Mouse (Mus musculus): ENCODE results near the gene Fance.
"Not testable (repeated sequence)": the region's sequence is repeated elsewhere in the genome, so short reads cannot be mapped to it uniquely, and the experiment has no call there.

The Fance gene

GRCm38 (mm10) chr17:28349901-28350465 is 36.7 kb downstream of the Fance start:
- peak in 1 of 2 experiments; percentile 42 for DNase-seq

- DNase-seq, result peak; percentile 79 to 84
Measured at GRCm38 (mm10) chr17:28350466-28351352, 37.4 kb downstream of the Fance start, which contains the start of gene Tead3. TSS of gene Tead3 (minus strand) at chr17:28350817.

- DNase-seq, result no peak
Measured at GRCm38 (mm10) chr17:28351353-28351890, 38.1 kb downstream of the Fance start.

DNA sequence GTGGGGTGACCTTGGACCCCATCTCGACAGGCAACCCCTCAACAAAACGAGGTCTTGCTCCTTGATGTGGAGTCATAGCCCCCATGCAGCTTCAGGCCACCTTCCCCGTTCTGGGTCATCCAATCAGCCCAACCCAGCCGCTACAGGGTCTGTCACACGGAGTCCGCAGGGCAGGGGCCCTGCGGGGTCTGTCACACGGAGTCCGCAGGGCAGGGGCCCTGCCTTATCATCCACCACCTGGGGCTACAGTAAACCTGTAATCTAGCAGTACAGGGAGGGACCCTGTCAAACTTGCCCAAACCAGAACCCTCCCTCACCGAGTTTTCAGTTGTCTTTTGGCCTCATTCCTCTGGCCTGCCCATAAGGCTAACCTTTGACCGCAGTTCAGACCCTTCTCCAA is 38.7 kb downstream of the Fance start:
- DNase-seq, result no peak

GRCm38 (mm10) chr17:28355871-28356270 is 42.6 kb downstream of the Fance start:
- peak; percentile 89 to 91 for DNase-seq

DNA sequence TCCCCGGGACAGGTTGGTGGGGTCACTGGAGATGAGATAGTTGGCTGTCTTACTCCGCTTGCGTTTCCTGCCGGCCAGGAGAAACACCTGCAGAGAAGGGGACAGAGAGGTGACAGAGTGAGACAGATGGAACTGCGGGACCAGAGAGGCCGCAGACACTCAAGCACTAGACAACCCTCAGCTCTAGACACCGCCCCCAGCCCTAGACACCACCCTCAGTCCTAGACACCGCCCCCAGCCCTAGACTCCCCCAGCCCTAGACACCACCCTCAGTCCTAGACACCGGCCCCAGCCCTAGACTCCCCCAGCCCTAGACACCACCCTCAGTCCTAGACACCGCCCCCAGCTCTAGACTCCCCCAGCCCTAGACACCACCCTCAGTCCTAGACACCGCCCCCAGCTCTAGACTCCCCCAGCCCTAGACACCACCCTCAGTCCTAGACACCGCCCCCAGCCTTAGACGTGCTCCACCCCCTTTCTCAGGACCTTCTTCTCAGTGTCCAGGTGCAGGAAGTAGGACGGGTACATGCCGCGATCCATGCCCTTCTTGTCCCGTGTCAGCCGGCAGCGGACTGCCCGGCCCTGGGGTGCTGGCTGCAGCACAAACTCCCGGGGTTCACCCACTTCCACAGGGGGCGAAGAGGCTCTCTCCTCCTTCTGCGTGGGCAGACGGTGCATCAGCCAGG is 45.4 kb downstream of the Fance start:
- DNase-seq, result not testable (repeated sequence)

DNA sequence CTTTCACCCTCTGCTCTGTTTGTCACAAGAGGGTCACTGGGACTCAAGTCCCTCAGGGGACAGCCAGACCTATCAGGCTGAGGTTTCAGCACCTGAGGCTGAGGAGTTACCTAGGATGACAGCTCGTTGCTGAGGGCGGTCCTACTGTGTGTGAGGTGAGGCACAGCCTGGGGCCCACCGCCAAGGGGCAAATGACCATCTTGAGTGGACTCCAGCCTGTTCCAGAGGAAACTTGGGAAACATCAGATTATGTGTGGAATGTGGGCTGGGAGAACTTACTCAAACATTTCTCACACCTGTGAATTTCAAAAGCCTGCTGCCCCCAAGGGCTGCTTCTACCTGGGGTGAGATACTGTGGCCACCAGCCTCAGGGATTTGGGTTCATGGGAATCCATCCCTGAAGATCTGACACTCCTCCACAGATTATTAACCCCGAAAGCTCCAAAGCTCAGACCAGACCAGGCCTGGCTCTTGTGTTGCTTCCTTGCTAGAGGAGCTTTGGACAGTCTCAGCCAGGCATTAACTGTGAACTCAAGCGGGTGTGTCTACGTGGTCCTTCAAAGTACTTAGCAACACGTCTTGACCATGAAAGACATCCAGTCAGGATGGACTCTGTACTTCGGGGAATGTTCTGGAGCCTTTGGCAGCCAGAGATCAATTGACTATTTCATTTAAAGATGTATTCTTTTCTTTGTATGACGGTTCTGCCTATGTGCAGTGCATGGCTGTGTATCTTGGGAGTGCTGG is 47.4 kb downstream of the Fance start:
- peak; percentile 35 to 63 for DNase-seq

GRCm38 (mm10) chr17:28361921-28362652 is 48.8 kb downstream of the Fance start:
- no peak for DNase-seq

DNA sequence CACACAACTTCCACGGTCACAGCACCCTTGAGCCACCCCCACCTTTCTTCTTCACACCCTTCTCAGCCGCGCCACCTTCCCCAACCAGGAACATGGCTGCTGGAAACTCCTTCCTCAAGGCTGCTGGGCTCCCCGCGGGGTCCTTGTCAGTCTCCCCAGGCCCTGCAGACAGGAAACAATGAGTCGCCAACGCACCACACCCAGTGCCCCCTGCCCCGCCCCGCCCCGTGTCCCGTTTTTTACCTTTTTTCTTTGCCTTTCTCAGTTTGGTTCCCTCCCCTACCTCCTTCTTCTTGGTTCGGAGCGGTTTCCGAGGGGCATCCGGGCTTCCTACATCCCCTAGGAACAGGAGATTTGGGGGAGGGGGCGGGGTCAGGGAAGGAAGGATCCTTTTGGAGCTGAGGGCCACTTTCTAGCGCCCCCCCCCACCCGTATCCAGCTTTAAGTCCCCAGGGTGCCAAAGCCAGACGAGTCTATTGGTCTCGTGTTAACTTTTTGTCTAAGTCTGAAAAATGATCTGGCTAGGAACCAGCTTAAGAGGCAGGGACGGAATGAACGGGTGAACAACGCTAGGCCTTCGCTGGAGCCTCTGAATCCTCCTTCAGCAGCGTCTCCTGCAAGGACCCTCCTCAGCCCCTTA is 49.5 kb downstream of the Fance start:
- DNase-seq, result no peak

- DNase-seq, result no peak
Measured at GRCm38 (mm10) chr17:28363507-28363906, 50.2 kb downstream of the Fance start.

GRCm38 (mm10) chr17:28365122-28365521 is 51.8 kb downstream of the Fance start, which contains the start of gene Tulp1:
TSS of gene Tulp1 (minus strand) at chr17:28365222.
- no peak for DNase-seq

DNA sequence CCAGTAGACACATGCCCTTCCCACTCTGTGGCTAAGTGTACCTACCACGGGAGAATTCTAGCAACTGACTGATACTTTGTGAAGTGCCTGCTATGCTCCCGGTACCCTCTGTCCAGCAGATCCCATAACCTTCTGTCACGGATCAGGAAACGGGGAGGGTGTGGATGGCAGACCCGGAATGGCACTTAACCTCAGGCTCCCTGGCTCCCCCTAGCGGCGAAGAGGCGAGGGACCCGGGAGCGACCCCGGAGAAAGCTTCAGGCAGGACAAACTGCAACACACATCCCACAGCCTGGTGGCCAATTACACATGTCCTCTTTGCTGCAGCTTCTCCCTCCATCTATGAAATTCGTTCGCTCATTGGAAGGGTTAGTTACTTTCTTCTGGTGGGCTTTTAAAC is 55.1 kb downstream of the Fance start:
- DNase-seq, result peak; percentile 84 to 89

GRCm38 (mm10) chr17:28369056-28369455 is 55.7 kb downstream of the Fance start:
- DNase-seq, result no peak

DNA sequence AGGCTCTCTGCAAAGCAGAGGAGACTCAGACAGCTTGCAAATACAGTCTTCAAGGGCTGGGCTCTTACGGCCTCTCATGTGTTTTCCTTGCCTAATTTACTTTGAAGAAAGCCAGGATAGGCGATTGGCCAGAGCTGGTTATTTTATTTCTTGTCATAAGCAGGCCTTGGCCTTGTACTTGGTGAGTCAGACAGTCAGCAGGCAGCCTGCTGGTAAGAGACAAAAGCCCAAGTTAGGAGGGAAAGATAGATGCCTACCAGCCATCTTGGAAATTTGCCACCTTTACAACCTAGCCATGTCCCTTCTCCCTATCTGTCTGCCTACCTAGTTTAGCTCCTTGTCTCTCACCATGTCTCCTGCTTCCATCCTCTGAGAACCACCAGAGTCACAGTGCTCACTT is 58.0 kb downstream of the Fance start:
- no peak for DNase-seq

DNA sequence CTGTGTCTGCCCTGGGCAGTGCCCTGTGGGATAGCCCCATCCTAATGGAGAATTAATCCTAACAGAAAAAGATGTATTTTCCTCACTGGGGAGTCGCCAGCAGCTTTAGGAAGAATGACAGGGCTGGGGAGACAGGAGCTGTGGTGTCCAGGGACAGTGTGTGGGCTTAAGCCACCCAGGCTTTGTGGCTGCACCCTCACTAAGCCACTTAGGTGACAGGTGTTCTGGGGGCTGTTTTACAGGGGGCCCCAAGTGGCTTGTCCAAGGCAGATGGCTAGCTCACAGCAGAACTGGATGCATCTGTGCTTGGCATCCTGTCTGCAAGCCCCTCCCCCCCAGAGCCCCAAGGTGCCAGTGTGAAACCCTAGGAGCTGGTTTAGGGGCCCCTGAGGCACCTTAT is 58.6 kb downstream of the Fance start:
- no peak for DNase-seq

- peak in 1 of 2 experiments; percentile 51 for DNase-seq
Measured at GRCm38 (mm10) chr17:28373821-28374220, 60.5 kb downstream of the Fance start.

- no peak for DNase-seq
Measured at GRCm38 (mm10) chr17:28374494-28374893, 61.2 kb downstream of the Fance start.

- peak in 1 of 2 experiments; percentile 36 for DNase-seq
Measured at GRCm38 (mm10) chr17:28375592-28376061, 62.3 kb downstream of the Fance start.

All from lung, adult 18-20 months (tissue).